Comparison of ENCODE assay signal across 21 mouse cellular contexts in genomic region chr7:45147899-45148298, GRCm38 (mm10). TPM values are rescaled to one million over a fixed set of nuclear protein-coding genes. Genes with fewer than 3 reads are reported as not detected.
DNase-seq lines count a peak whose midpoint lies in the region; ATAC-seq lines count a peak whose summit lies in the region.
"Had no signal": no experiment of that assay in that cellular context is flagged by ENCODE, and none has a peak within 500 bp of the region (broad histone marks: within the 10 kb centered on the region; RNA-seq: fewer than 3 reads in every experiment).

No protein-coding gene starts in this region.

- H3K4me3 ChIP-seq in intestine, embryonic 15.5 days (replicated peaks): no peak overlapping the region
- H3K4me3 ChIP-seq in intestine, embryonic 16.5 days (ENCODE audit: low read length): no peak overlapping the region
- H3K4me3 ChIP-seq in hindbrain, embryonic 12.5 days: no peak overlapping the region
- H3K4me3 ChIP-seq: embryonic facial prominence, embryonic 10.5 days; forebrain, embryonic 12.5 days; hindbrain, embryonic 15.5 days; left cerebral cortex, adult 2 months; limb, embryonic 10.5 days had no signal

- H3K4me2 ChIP-seq in intestine, embryonic 15.5 days (replicated peaks): no peak overlapping the region
- H3K4me2 ChIP-seq in intestine, embryonic 16.5 days (ENCODE audit: low read depth, low read length): no peak overlapping the region
- H3K4me2 ChIP-seq in hindbrain, embryonic 12.5 days (replicated peaks): no peak overlapping the region
- H3K4me2 ChIP-seq: forebrain, embryonic 12.5 days; heart, embryonic 11.5 days; hindbrain, embryonic 15.5 days had no signal

- ATAC-seq in intestine, embryonic 15.5 days: peak; percentile 30; the same call in 1 of the 2 replicates
- no peak for ATAC-seq in intestine, embryonic 16.5 days
- ATAC-seq in hindbrain, embryonic 12.5 days (ENCODE audit: low FRiP score): no peak
- ATAC-seq: intestine, postnatal 0 days had no signal

- H3K27ac ChIP-seq in intestine, embryonic 15.5 days: no peak overlapping the region
- no peak overlapping the region for H3K27ac ChIP-seq in intestine, embryonic 16.5 days (ENCODE audit: low read length)
- H3K27ac ChIP-seq in hindbrain, embryonic 12.5 days: no peak overlapping the region
- H3K27ac ChIP-seq: embryonic facial prominence, embryonic 10.5 days; forebrain, embryonic 12.5 days; hindbrain, embryonic 15.5 days; left cerebral cortex, adult 2 months; limb, embryonic 10.5 days had no signal

- H3K27me3 ChIP-seq in intestine, embryonic 15.5 days (replicated peaks): no peaks in the 10 kb centered on the region
- no peaks in the 10 kb centered on the region for H3K27me3 ChIP-seq in intestine, embryonic 16.5 days (replicated peaks; ENCODE audit: control insufficient read depth, insufficient read depth, low read length)
- no peaks in the 10 kb centered on the region for H3K27me3 ChIP-seq in hindbrain, embryonic 12.5 days
- H3K27me3 ChIP-seq: forebrain, embryonic 12.5 days; hindbrain, embryonic 15.5 days had no signal

- no peak overlapping the region for H3K9ac ChIP-seq in intestine, embryonic 15.5 days
- no peak overlapping the region for H3K9ac ChIP-seq in intestine, embryonic 16.5 days (ENCODE audit: low read depth, low read length)
- H3K9ac ChIP-seq in hindbrain, embryonic 12.5 days: no peak overlapping the region
- H3K9ac ChIP-seq: forebrain, embryonic 12.5 days; hindbrain, embryonic 15.5 days had no signal

- 69% methylated on average over 11 of the region's 11 CpGs for WGBS in intestine, embryonic 15.5 days
- 72% methylated on average over 11 of the region's 11 CpGs for WGBS in intestine, embryonic 16.5 days
- 85% methylated on average over 11 of the region's 11 CpGs for whole genome bisulfite sequencing in hindbrain, embryonic 12.5 days

- H3K36me3 ChIP-seq in intestine, embryonic 15.5 days: peaks cover 24% of the 10 kb centered on the region
- H3K36me3 ChIP-seq in intestine, embryonic 16.5 days (ENCODE audit: control insufficient read depth, insufficient read depth, low read length): peaks cover 15% of the 10 kb centered on the region; the same call in 1 of the 2 replicates
- peaks cover 36% of the 10 kb centered on the region for H3K36me3 ChIP-seq in hindbrain, embryonic 12.5 days

- peaks cover 18% of the 10 kb centered on the region for H3K4me1 ChIP-seq in intestine, embryonic 15.5 days (replicated peaks)
- H3K4me1 ChIP-seq in intestine, embryonic 16.5 days (ENCODE audit: control insufficient read depth, insufficient read depth, low read length): peaks cover 21% of the 10 kb centered on the region; the same call in 1 of the 2 replicates
- H3K4me1 ChIP-seq in hindbrain, embryonic 12.5 days: peaks cover 7% of the 10 kb centered on the region
- H3K4me1 ChIP-seq: hindbrain, embryonic 15.5 days had no signal

- no peaks in the 10 kb centered on the region for H3K9me3 ChIP-seq in intestine, embryonic 15.5 days
- no peaks in the 10 kb centered on the region for H3K9me3 ChIP-seq in intestine, embryonic 16.5 days (ENCODE audit: control insufficient read depth, low read length)
- H3K9me3 ChIP-seq in hindbrain, embryonic 12.5 days (replicated peaks): no peaks in the 10 kb centered on the region
- H3K9me3 ChIP-seq: embryonic facial prominence, embryonic 10.5 days; forebrain, embryonic 12.5 days; hindbrain, embryonic 15.5 days; limb, embryonic 10.5 days had no signal

- DNase-seq in kidney, adult 9 months: peak; percentile 67
- DNase-seq in kidney, postnatal 14 days: peak; percentile 55
- DNase-seq in yolk sac, embryonic 10.5 days (ENCODE audit: low spot score): peak; percentile 63
- DNase-seq in lung, postnatal 14 days: no peak
- DNase-seq: cerebellum, adult 8-10 months; gastrocnemius, postnatal 36 days; heart, postnatal 36 days; lung, adult 2 months; right cerebral cortex, adult 18-20 months had no signal

RNA-seq across cellular contexts. Expression of gene Pih1d1, which starts 6.2 kb away (rescaled TPM):
- 94.1 and 98.9 TPM in 2 replicates for polyA plus RNA-seq in intestine, embryonic 15.5 days (2015; fragmentation: Nextera tagmentation; extraction: Ambion mirVana)
- polyA plus RNA-seq in intestine, embryonic 16.5 days (2015; fragmentation: Nextera tagmentation; extraction: Ambion mirVana): 90.9 and 96.5 TPM in 2 replicates
- polyA plus RNA-seq in hindbrain, embryonic 12.5 days (2016; fragmentation: Nextera tagmentation; extraction: Ambion mirVana): 90.3 and 91.0 TPM in 2 replicates

RNA-seq across cellular contexts. Expression of gene Aldh16a1, which starts 6.5 kb away (rescaled TPM):
- polyA plus RNA-seq in intestine, embryonic 15.5 days (2015; fragmentation: Nextera tagmentation; extraction: Ambion mirVana): 79.0 and 87.3 TPM in 2 replicates
- 106 and 110 TPM in 2 replicates for polyA plus RNA-seq in intestine, embryonic 16.5 days (2015; fragmentation: Nextera tagmentation; extraction: Ambion mirVana)
- 33.4 and 39.8 TPM in 2 replicates for polyA plus RNA-seq in hindbrain, embryonic 12.5 days (2016; fragmentation: Nextera tagmentation; extraction: Ambion mirVana)

RNA-seq across cellular contexts. Expression of gene Flt3l, which starts 11.7 kb away (rescaled TPM):
- 1.8 and 2.0 TPM in 2 replicates for polyA plus RNA-seq in intestine, embryonic 15.5 days (2015; fragmentation: Nextera tagmentation; extraction: Ambion mirVana)
- polyA plus RNA-seq in intestine, embryonic 16.5 days (2015; fragmentation: Nextera tagmentation; extraction: Ambion mirVana): 2.2 and 2.5 TPM in 2 replicates
- 0.52 and 1.6 TPM in 2 replicates for polyA plus RNA-seq in hindbrain, embryonic 12.5 days (2016; fragmentation: Nextera tagmentation; extraction: Ambion mirVana)

RNA-seq across cellular contexts. Expression of gene Gm45713, which starts 11.9 kb away (rescaled TPM):
- 0.24 and 0.28 TPM in 2 replicates for polyA plus RNA-seq in intestine, embryonic 15.5 days (2015; fragmentation: Nextera tagmentation; extraction: Ambion mirVana)
- 0.20 TPM in 1 of 2 replicates, not detected in the other for polyA plus RNA-seq in intestine, embryonic 16.5 days (2015; fragmentation: Nextera tagmentation; extraction: Ambion mirVana)
- 0.31 TPM in 1 of 2 replicates, not detected in the other for polyA plus RNA-seq in hindbrain, embryonic 12.5 days (2016; fragmentation: Nextera tagmentation; extraction: Ambion mirVana)
- polyA plus RNA-seq: embryonic facial prominence, embryonic 10.5 days; hindbrain, embryonic 15.5 days; limb, embryonic 10.5 days had no signal

RNA-seq across cellular contexts. Expression of gene Slc17a7, which starts 15.8 kb away (rescaled TPM):
- polyA plus RNA-seq in intestine, embryonic 15.5 days (2015; fragmentation: Nextera tagmentation; extraction: Ambion mirVana): 0.13 and 0.15 TPM in 2 replicates
- 0.13 TPM in 1 of 2 replicates, not detected in the other for polyA plus RNA-seq in intestine, embryonic 16.5 days (2015; fragmentation: Nextera tagmentation; extraction: Ambion mirVana)
- polyA plus RNA-seq in hindbrain, embryonic 12.5 days (2016; fragmentation: Nextera tagmentation; extraction: Ambion mirVana): 1.1 and 1.2 TPM in 2 replicates
- polyA plus RNA-seq: intestine, postnatal 0 days; stomach, postnatal 0 days; thymus, postnatal 0 days had no signal
